Mouse (Mus musculus) heart, embryonic 14.5 days (tissue): Measurements from ENCODE around the gene Pcdh8. TPM values are rescaled to one million over a fixed set of nuclear protein-coding genes. Genes with fewer than 3 reads are reported as not detected.

Experiments used
- ATAC-seq: fragments of 200-750 bp; cut with Nextera tagmentation; 2 replicates; pipeline ENCODE4 v1.8.0; 2017; ENCODE audit warnings: low read depth, moderate TSS enrichment; ENCODE audit not compliant: insufficient number of reproducible peaks, insufficient read depth, low FRiP score
- H3K27ac ChIP-seq, 2 experiments: fragments of 200-500 bp in 1 of 2; fragments of 300-500 bp in 1 of 2; sonication (generic) in 1 of 2; replicated peaks in 1 of 2; 2 replicates each; pipeline ENCODE4 v1.5.1; 2012 to 2014; ENCODE audit warnings: low read depth in 2 of 2, low read length in 2 of 2, control low read depth in 1 of 2, mild to moderate bottlenecking in 1 of 2, mixed read lengths in 1 of 2; ENCODE audit not compliant: control insufficient read depth in 1 of 2, insufficient read depth in 1 of 2
- H3K27me3 ChIP-seq: fragments of 300-500 bp; sonication (generic); 2 replicates; pipeline ENCODE4 v1.6.1; 2014; ENCODE audit warnings: mild to moderate bottlenecking, low read length, control low read depth; ENCODE audit not compliant: control insufficient read depth, insufficient read depth
- H3K36me3 ChIP-seq: fragments of 300-500 bp; sonication (generic); 2 replicates; pipeline ENCODE4 v1.6.1; 2014; ENCODE audit warnings: mild to moderate bottlenecking, control low read depth, low read length, mixed read lengths; ENCODE audit not compliant: control insufficient read depth, insufficient read depth
- H3K4me1 ChIP-seq, 2 experiments: fragments of 200-500 bp in 1 of 2; fragments of 300-500 bp in 1 of 2; sonication (generic) in 1 of 2; 2 replicates each; pipeline ENCODE4 v1.6.1; 2012 to 2014; ENCODE audit warnings: low read length in 2 of 2, control low read depth in 1 of 2, mixed read lengths in 1 of 2; ENCODE audit not compliant: control insufficient read depth in 2 of 2, insufficient read depth in 2 of 2
- H3K4me2 ChIP-seq: fragments of 300-500 bp; sonication (generic); 2 replicates; pipeline ENCODE4 v1.6.1; 2014; ENCODE audit warnings: mild to moderate bottlenecking, low read length
- H3K4me3 ChIP-seq, 2 experiments: fragments of 200-500 bp in 1 of 2; fragments of 300-500 bp in 1 of 2; sonication (generic) in 1 of 2; 2 replicates each; pipeline ENCODE4 v1.5.1; 2012 to 2014; ENCODE audit warnings: low read length in 2 of 2, mild to moderate bottlenecking in 2 of 2, control low read depth in 1 of 2, low read depth in 1 of 2, moderate library complexity in 1 of 2; ENCODE audit not compliant: control insufficient read depth in 1 of 2, insufficient read depth in 1 of 2
- H3K9ac ChIP-seq: fragments of 300-500 bp; sonication (generic); 2 replicates; pipeline ENCODE4 v1.6.1; 2014; ENCODE audit warnings: mild to moderate bottlenecking, low read length
- H3K9me3 ChIP-seq: fragments of 300-500 bp; sonication (generic); 2 replicates; pipeline ENCODE4 v1.6.1; 2016; ENCODE audit warnings: low read length, control low read depth; ENCODE audit not compliant: control insufficient read depth
- WGBS: fragments of 180-500 bp; shearing (Covaris S2); extraction: QIAGEN DNeasy Blood & Tissue Kit; methylation state at CpG from one replicate; pipeline ENCODE4 v1.1.7; 2014; 5-methylcytosine and 5-hydroxymethylcytosine counted together
- polyA plus RNA-seq: library from polyadenylated mRNA; unstranded; fragments of >200 nt; fragmentation: Nextera tagmentation; extraction: Ambion mirVana; gene quantifications from 2 replicates; pipeline ENCODE4 v1.2.1, GENCODE M21; 2014

The Pcdh8 gene
- polyA plus RNA-seq, 1 experiment from 2014 or later: 0.12 TPM

GRCm38 (mm10) chr14:79780889-79781288 is 9.8 kb upstream of the Pcdh8 start:
- H3K4me2 ChIP-seq: no peak overlapping the region
- H3K36me3 ChIP-seq: no peaks in the 10 kb centered on the region
- H3K27ac ChIP-seq: no peak overlapping the region
- no peak for ATAC-seq
- no peaks in the 10 kb centered on the region for H3K9me3 ChIP-seq
- H3K27me3 ChIP-seq: peaks cover 7% of the 10 kb centered on the region
- WGBS: 80% methylated on average over 1 of the region's 1 CpGs
- no peak overlapping the region for H3K9ac ChIP-seq
- no peak overlapping the region for H3K4me3 ChIP-seq
- no peaks in the 10 kb centered on the region for H3K4me1 ChIP-seq

GRCm38 (mm10) chr14:79780332-79780731 is 9.2 kb upstream of the Pcdh8 start:
- H3K9ac ChIP-seq: no peak overlapping the region
- H3K36me3 ChIP-seq: no peaks in the 10 kb centered on the region
- H3K4me2 ChIP-seq: no peak overlapping the region
- H3K9me3 ChIP-seq: no peaks in the 10 kb centered on the region
- no peaks in the 10 kb centered on the region for H3K4me1 ChIP-seq
- no peak overlapping the region for H3K4me3 ChIP-seq
- H3K27ac ChIP-seq: no peak overlapping the region
- 44% methylated on average over 6 of the region's 6 CpGs for WGBS
- peaks cover 13% of the 10 kb centered on the region for H3K27me3 ChIP-seq
- ATAC-seq: no peak

- Histone ChIP-seq H3K27me3 (peaks cover 18% of the 10 kb centered on the region), H3K36me3 (no peaks in the 10 kb centered on the region)
Measured at GRCm38 (mm10) chr14:79779841-79780240, 8.7 kb upstream of the Pcdh8 start.

GRCm38 (mm10) chr14:79773425-79774391 is 2.6 kb upstream of the Pcdh8 start:
- H3K36me3 ChIP-seq: no peaks in the 10 kb centered on the region
- peaks cover 73% of the 10 kb centered on the region for H3K27me3 ChIP-seq
- no peak overlapping the region for H3K27ac ChIP-seq
- peaks cover 9 to 27% of the 10 kb centered on the region in 2 experiments; a peak in 3 of 4 replicates for H3K4me1 ChIP-seq
- 0 out of 2 replicates have a peak overlapping the region, but pooled peaks have one; percentile 31 for H3K9ac ChIP-seq
- under 1% methylated on average over 44 of the region's 44 CpGs for whole genome bisulfite sequencing
- ATAC-seq: no peak
- no peaks in the 10 kb centered on the region for H3K9me3 ChIP-seq
- H3K4me2 ChIP-seq: peak overlapping the region; percentile 66
- peak overlapping the region; percentile 33 to 34 for H3K4me3 ChIP-seq

More at GRCm38 (mm10) chr14:79779841-79780240, 8.7 kb upstream of the Pcdh8 start:
- Histone ChIP-seq H3K9me3 (no peaks in the 10 kb centered on the region), H3K4me1 (no peaks in the 10 kb centered on the region), H3K4me2 (no peak overlapping the region), H3K4me3 (no peak overlapping the region), H3K9ac (no peak overlapping the region), H3K27ac (no peak overlapping the region)
- 58% methylated on average over 4 of the region's 4 CpGs for WGBS
- no peak for ATAC-seq

GRCm38 (mm10) chr14:79771802-79772511 is 845 bp upstream of the Pcdh8 start:
- 4% methylated on average over 20 of the region's 20 CpGs for WGBS
- Histone ChIP-seq H3K27me3 (peaks cover 90% of the 10 kb centered on the region), H3K4me1 (peaks cover 9 to 33% of the 10 kb centered on the region in 2 experiments; a peak in 3 of 4 replicates), H3K4me2 (peak overlapping the region; percentile 83), H3K36me3 (no peaks in the 10 kb centered on the region), H3K4me3 (peak overlapping the region; percentile 41 to 42), H3K9me3 (no peaks in the 10 kb centered on the region), H3K27ac (no peak overlapping the region), H3K9ac (no peak overlapping the region)
- no peak for ATAC-seq

- H3K4me2 ChIP-seq: peak overlapping the region; percentile 83
- H3K4me3 ChIP-seq: peak overlapping the region; percentile 41 to 42
- peaks cover 95% of the 10 kb centered on the region for H3K27me3 ChIP-seq
- no peak overlapping the region for H3K9ac ChIP-seq
- H3K36me3 ChIP-seq: no peaks in the 10 kb centered on the region
- H3K4me1 ChIP-seq: peaks cover 9 to 33% of the 10 kb centered on the region in 2 experiments; a peak in 3 of 4 replicates
- WGBS: 3% methylated on average over 62 of the region's 62 CpGs
- H3K9me3 ChIP-seq: no peaks in the 10 kb centered on the region
- no peak overlapping the region for H3K27ac ChIP-seq
- ATAC-seq: no peak
Measured at GRCm38 (mm10) chr14:79770306-79771093, 612 bp downstream of the Pcdh8 start.

GRCm38 (mm10) chr14:79769618-79770017 is 1.5 kb downstream of the Pcdh8 start:
- H3K4me2 ChIP-seq: peak overlapping the region; percentile 83
- no peak overlapping the region for H3K27ac ChIP-seq
- H3K4me3 ChIP-seq: peak overlapping the region; percentile 5 to 42; a peak in 3 of 4 replicates
- H3K9ac ChIP-seq: no peak overlapping the region
- ATAC-seq: peak; percentile 41; the same call in 1 of the 2 replicates
- H3K36me3 ChIP-seq: no peaks in the 10 kb centered on the region
- H3K27me3 ChIP-seq: peaks cover 93% of the 10 kb centered on the region
- H3K9me3 ChIP-seq: no peaks in the 10 kb centered on the region
- WGBS: under 1% methylated on average over 46 of the region's 46 CpGs
- H3K4me1 ChIP-seq: peaks cover 9 to 33% of the 10 kb centered on the region in 2 experiments; a peak in 3 of 4 replicates
